Mouse (Mus musculus): Measurements from ENCODE around the gene Neu4.

- TF ChIP-seq CTCF (IDR thresholded peaks at IDR 0.05; ENCODE audit: low read depth, low read length), result no peak
- no peak for TF ChIP-seq POLR2A (IDR thresholded peaks at IDR 0.05; ENCODE audit: extremely low read depth, insufficient read depth, low read length)
These were observed 7.4 kb downstream of the Neu4 start for GRCm38 (mm10) chr1:94027506-94028108.
